Mouse (Mus musculus) layer of hippocampus, adult 18-20 months (tissue): ENCODE measurements around the gene Abcc4. TPM values are rescaled to one million over a fixed set of nuclear protein-coding genes. Genes with fewer than 3 reads are reported as not detected.
"Not testable (repeated sequence)": the region's sequence is repeated elsewhere in the genome, so short reads cannot be mapped to it uniquely, and the experiment has no call there.

Experiments
- DNase-seq, 2 experiments: peaks; one replicate each; pipeline ENCODE4 v3.0.0; 2022; ENCODE audit warnings: low spot score in 2 of 2
- total RNA-seq, 2 experiments: library from RNA; stranded (reverse); gene quantifications; 2 replicates each; pipeline ENCODE4 v1.2.3; 2021

Abcc4 gene
- total RNA-seq, 2 experiments from 2014 or later, result 7.1 to 8.2 TPM

GRCm38 (mm10) chr14:118582333-118582941, 123.6 kb downstream of the Abcc4 start:
- DNase-seq, result no peak

DNA sequence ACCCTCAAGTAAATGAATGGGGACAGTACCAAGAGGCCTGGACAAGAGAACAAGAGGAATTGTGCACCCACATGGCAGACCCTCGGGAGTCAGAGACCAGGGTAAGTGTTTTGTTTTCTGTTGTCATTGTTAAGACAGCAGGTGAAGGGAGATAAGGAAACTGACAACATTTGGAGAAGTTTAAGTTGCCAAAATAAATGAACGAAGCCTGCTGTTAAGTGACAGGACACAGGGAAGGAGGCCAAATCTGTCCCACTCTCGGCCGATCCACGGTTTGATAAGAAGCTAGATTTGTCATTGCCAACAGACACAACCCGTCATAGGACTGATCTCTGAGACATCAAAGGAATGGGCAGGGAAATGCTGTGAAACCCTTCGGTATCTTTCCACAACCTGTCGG, 124.3 kb downstream of the Abcc4 start:
- DNase-seq, result no peak

DNA sequence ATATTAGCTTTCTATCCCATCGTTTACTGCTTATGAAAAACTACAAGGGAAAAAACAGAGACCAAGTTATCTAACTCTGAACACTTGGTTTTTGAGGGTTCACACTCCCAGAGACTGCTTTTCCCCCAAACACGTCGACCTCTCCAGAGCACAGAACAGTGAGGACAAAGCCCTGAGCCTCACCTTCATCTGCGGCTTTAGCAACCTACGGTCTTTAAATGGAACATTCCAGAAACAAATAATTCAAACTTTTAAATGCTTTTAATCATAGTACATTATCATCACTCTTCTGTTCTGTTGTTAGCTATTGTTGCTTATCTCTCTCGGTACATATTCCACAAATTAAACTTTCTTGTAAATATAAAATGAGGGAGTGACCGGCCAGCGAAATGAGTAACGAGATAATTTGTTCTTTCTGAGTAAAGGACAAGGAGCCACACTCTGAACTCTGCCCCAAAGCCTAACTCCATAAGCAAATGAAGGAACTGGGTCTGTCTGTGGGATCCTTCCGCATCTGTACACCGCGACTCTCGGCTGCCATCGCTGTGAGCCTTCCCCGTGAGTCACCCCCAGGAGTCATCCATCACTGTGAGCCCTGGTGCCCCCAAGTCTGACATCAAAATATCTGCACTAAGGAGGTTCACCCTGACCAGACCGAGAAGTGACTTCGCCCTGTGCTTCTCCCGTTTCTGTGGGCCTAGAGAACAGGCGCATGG, 126.8 kb downstream of the Abcc4 start:
- no peak for DNase-seq

- no peak for DNase-seq
Observed at GRCm38 (mm10) chr14:118577895-118578294, 128.1 kb downstream of the Abcc4 start.

DNA sequence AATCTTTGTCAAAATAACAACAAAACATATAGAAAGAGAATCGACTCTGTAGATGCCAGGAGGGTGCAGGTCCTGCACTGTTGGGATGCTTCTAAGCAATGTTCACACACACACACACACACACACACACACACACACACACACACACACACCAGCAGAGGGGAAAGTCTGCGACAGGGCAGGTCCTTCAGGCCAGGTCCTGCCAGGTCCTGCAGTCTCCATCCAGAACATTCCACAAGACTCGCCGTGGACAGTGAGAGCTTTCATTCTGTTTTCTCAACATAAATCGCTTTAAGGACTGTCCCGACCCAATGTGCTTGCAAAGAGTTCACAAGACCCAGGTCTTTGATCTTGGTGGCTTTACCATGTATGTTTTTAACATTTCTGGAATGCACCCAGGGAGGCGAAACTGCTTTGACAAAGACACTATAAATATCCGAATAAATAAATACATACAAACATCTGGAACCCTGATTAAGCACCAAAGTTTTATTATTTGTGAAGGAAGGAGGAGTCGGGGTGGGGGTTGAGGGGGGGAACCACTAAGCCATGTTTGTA, 133.3 kb downstream of the Abcc4 start:
- DNase-seq, result no peak

GRCm38 (mm10) chr14:118569586-118569985, 136.4 kb downstream of the Abcc4 start:
- DNase-seq, result no peak

DNA sequence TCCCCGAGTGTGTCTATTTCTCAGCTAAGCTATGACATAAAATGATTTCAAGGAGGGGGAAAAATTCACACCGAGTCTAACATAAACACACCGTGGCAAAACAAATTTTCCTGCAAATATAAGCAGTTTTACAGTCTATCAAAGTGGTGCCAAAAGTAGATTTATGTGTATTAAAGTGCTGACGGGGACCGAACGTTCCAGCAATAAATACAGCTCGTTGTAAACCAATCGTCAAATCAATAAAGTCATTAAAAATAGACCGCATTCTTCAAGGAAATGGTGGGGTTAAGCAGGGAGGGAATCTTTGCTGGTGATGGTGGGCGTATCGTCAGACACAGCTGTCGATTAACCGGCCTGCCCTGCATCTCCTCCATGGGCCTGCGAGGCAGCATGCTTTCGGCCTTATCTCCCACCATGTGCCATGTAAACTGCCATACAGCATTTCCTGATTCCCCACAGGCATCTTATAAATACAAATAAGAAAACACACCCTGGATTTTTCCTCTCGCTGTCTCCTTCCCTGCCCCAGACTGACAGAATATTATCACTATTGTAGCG, 137.8 kb downstream of the Abcc4 start:
- no peak for DNase-seq

- no peak for DNase-seq
Observed at GRCm38 (mm10) chr14:118566809-118567208, 139.2 kb downstream of the Abcc4 start.

- peak; percentile 50 to 54 for DNase-seq
Observed at GRCm38 (mm10) chr14:118566214-118566688, 139.8 kb downstream of the Abcc4 start.

DNA sequence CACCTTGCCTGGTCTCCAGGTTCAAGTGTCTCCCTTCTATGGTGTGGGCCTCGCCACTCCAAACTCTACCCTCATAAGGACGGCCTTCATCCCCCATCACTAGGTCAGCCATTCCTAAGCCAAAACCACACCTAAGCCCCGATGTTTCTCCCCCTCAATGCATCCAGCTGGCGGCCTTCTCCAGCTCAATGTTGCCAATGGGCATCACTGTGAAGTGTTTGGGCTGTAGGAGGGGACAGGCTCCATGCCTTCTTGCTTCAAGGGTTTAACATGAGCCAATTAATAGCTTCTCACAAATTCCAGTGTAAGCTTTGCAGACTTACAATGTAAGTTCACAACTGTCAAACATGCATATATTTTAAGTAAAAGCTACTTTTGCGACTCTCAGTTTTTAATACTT, 140.3 kb downstream of the Abcc4 start:
- DNase-seq, result no peak

GRCm38 (mm10) chr14:118563570-118563969, 142.4 kb downstream of the Abcc4 start:
- no peak for DNase-seq

DNA sequence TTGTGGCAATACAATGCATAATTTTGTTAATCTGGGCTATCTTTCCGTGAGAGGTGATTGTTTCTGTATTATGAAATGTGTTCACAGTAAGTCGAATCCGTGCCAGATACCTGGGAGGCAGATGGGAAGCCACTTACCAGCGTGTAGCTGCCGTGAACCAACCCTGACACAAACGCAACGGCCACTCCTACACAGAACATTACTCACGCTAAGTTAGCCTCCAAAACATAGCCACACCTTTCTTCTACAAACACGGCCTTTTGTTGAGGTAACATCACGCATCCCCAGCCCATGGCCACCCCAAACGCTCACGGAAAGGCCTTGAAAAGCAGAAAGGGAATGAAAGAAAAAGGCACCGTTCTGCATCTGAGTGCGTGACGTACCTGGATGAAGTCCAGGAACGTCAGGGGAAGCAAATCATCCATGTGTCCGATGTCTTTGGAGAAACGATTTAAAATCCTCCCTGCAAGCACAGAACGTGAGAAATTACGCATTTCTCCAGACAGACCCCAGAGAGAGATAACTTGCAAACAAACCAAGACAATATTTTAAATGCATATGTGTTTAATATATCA, 153.0 kb downstream of the Abcc4 start:
- DNase-seq, result no peak

- DNase-seq, result no peak
Observed at GRCm38 (mm10) chr14:118552390-118552789, 153.6 kb downstream of the Abcc4 start.

DNA sequence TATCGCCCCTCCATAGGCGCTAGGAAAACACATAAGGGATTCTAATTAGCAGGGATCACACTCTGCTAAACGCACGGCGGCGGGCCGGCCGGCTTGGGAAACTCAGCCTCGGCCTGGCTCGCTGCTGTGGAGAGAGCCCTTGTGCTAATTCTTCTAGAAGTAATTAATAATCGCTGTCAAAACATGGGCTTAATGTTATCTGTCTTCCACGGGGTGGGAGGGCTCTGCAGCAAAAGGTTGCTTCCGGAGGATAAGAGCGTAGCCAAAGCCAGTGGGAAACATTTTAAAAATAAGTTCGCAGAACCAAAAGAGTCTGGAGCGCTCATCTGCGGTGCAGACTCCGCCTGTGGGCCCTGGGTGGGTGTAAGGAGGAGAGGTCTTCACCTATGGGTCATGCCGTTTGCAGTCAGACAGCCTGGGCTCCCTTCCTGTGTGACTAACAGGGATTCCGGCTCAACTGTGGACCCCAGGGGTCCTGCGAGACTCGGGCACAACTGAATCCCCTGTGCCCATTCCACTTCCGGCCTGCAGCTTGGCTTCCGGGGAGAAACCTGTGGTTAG, 154.2 kb downstream of the Abcc4 start:
- DNase-seq, result peak in 1 of 2 experiments; percentile 5

GRCm38 (mm10) chr14:118551061-118551724, 154.8 kb downstream of the Abcc4 start:
- DNase-seq, result no peak

DNA sequence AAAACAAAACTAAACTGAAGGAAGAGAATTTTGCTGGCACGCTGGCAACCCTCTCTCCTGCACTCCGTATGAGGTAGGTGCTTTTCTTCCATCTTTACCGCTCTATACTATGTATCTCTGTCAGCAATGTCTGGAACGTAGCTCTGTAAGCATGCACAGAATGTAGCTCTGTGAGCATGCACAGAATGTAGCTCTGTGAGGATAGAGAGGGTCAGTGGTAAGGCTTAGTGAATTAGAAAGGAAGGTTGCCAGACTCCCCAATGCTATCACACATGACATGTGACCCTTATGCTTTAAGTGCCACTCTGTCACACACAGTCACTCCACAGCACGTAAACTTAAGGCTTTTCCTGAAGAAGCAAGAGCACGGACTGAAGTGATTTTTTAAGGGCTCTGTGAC, 161.5 kb downstream of the Abcc4 start:
- DNase-seq, result no peak

DNA sequence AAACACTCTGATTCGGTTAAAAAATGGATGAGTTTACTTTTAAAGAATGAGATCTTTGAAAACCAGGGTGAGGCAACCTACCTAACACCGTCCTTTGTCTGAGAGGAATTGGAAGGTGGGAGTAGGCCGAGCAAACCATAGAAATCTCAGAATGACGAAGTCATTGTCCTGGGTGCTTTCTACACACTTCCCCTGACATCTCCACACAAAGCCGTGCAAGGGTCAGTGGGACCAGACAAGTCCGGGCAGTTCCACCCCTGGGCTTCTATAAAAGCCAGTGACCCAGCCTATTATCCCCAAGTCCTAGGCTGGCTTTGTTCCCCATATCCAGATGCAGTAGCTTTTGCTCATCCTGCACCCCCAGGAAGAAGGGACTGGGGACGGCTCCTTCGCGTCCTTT, 163.1 kb downstream of the Abcc4 start:
- no peak for DNase-seq

- no peak for DNase-seq
Observed at GRCm38 (mm10) chr14:118531539-118531938, 174.5 kb downstream of the Abcc4 start.

GRCm38 (mm10) chr14:118514280-118515031, 191.6 kb downstream of the Abcc4 start:
- DNase-seq, result no peak

DNA sequence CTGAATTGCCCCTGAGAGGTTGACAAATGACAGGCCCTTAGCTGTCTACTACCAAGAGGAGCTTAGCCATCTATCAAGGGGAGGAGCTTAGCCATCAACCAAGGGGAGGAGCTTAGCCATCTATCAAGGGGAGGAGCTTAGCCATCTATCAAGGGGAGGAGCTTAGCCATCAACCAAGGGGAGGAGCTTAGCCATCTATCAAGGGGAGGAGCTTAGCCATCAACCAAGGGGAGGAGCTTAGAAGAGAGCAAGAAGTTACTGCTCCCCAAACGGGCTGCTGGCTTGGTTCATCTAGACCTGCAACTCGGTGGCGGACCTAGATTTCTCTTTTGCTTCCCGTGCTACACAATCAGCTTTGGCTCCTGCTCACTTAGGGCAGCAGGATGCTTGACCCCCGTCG, 194.3 kb downstream of the Abcc4 start:
- DNase-seq, result not testable (repeated sequence)
